Mouse (Mus musculus): ENCODE data around the gene Ptpn1. TPM values are rescaled to one million over a fixed set of nuclear protein-coding genes. Genes with fewer than 3 reads are reported as not detected.

Ptpn1 gene
- total and polyA plus RNA-seq, 3 experiments: 16.2 to 38.1 (median 29.4) TPM

GRCm38 (mm10) chr2:167980391-167980790, 48.5 kb downstream of the Ptpn1 start:
- Histone ChIP-seq H3K9me3 (replicated peaks) (no peaks in the 10 kb centered on the region), H3K4me3 (ENCODE audit: low read depth, low read length) (no peak overlapping the region), H3K4me1 (ENCODE audit: insufficient read depth, low read depth, low read length) (no peaks in the 10 kb centered on the region), H3K27me3 (ENCODE audit: insufficient read depth, low read length) (peaks cover 10% of the 10 kb centered on the region; the same call in 1 of the 2 replicates), H3K36me3 (replicated peaks) (peaks cover 48% of the 10 kb centered on the region)
- DNase-seq (ENCODE audit: low spot score): no peak
- no peak for ATAC-seq (ENCODE audit: extremely low read depth, insufficient number of reproducible peaks, low FRiP score, poor library complexity, severe bottlenecking)
- TF ChIP-seq POLR2AphosphoS5 (IDR thresholded peaks at IDR 0.05; ENCODE audit: insufficient replicate concordance, low read depth, low read length): no peak
- TF ChIP-seq GATA2 (IDR thresholded peaks at IDR 0.05; ENCODE audit: borderline replicate concordance, low read depth, low read length): no peak
- no peak for TF ChIP-seq GATA1 (IDR thresholded peaks at IDR 0.05; ENCODE audit: borderline replicate concordance, low read length)
- TF ChIP-seq TAL1 (conservative IDR thresholded peaks at IDR 0.05; ENCODE audit: low read depth, low read length): no peak

- no peak overlapping the region for H3K4me3 ChIP-seq (ENCODE audit: low read depth, low read length)
- ATAC-seq (ENCODE audit: extremely low read depth, insufficient number of reproducible peaks, low FRiP score, poor library complexity, severe bottlenecking): no peak
- H3K36me3 ChIP-seq (replicated peaks): peaks cover 26% of the 10 kb centered on the region
- no peak for TF ChIP-seq GATA1 (IDR thresholded peaks at IDR 0.05; ENCODE audit: borderline replicate concordance, low read length)
- no peak for TF ChIP-seq CTCF (IDR thresholded peaks at IDR 0.05; ENCODE audit: low read depth, low read length)
- TF ChIP-seq GATA2 (IDR thresholded peaks at IDR 0.05; ENCODE audit: borderline replicate concordance, low read depth, low read length): no peak
- no peak for TF ChIP-seq TAL1 (conservative IDR thresholded peaks at IDR 0.05; ENCODE audit: low read depth, low read length)
- no peak for TF ChIP-seq POLR2AphosphoS5 (IDR thresholded peaks at IDR 0.05; ENCODE audit: insufficient replicate concordance, low read depth, low read length)
- peaks cover 16% of the 10 kb centered on the region; the same call in 1 of the 2 replicates for H3K27me3 ChIP-seq (ENCODE audit: insufficient read depth, low read length)
- no peak for DNase-seq (ENCODE audit: low spot score)
- H3K9me3 ChIP-seq (replicated peaks): no peaks in the 10 kb centered on the region
- no peaks in the 10 kb centered on the region for H3K4me1 ChIP-seq (ENCODE audit: insufficient read depth, low read depth, low read length)
Measured at GRCm38 (mm10) chr2:167982646-167983045, 50.8 kb downstream of the Ptpn1 start.

GRCm38 (mm10) chr2:167984371-167984770, 52.5 kb downstream of the Ptpn1 start:
- no peak for TF ChIP-seq TAL1 (conservative IDR thresholded peaks at IDR 0.05; ENCODE audit: low read depth, low read length)
- Histone ChIP-seq H3K36me3 (replicated peaks) (peaks cover 10% of the 10 kb centered on the region), H3K27me3 (ENCODE audit: insufficient read depth, low read length) (peaks cover 18% of the 10 kb centered on the region; the same call in 1 of the 2 replicates), H3K4me1 (ENCODE audit: insufficient read depth, low read depth, low read length) (no peaks in the 10 kb centered on the region), H3K9me3 (replicated peaks) (no peaks in the 10 kb centered on the region), H3K4me3 (ENCODE audit: low read depth, low read length) (no peak overlapping the region)
- DNase-seq (ENCODE audit: low spot score) (no peak), ATAC-seq (ENCODE audit: extremely low read depth, insufficient number of reproducible peaks, low FRiP score, poor library complexity, severe bottlenecking) (no peak)

- H3K9me3 ChIP-seq (replicated peaks): no peaks in the 10 kb centered on the region
- ATAC-seq (ENCODE audit: extremely low read depth, insufficient number of reproducible peaks, low FRiP score, poor library complexity, severe bottlenecking): no peak
- DNase-seq (ENCODE audit: low spot score): no peak
- peaks cover 21% of the 10 kb centered on the region; the same call in 1 of the 2 replicates for H3K27me3 ChIP-seq (ENCODE audit: insufficient read depth, low read length)
- TF ChIP-seq GATA2 (IDR thresholded peaks at IDR 0.05; ENCODE audit: borderline replicate concordance, low read depth, low read length): no peak
- TF ChIP-seq TAL1 (conservative IDR thresholded peaks at IDR 0.05; ENCODE audit: low read depth, low read length): no peak
- H3K36me3 ChIP-seq (replicated peaks): peaks cover 4% of the 10 kb centered on the region
- H3K4me3 ChIP-seq (ENCODE audit: low read depth, low read length): no peak overlapping the region
- H3K4me1 ChIP-seq (ENCODE audit: insufficient read depth, low read depth, low read length): no peaks in the 10 kb centered on the region
Measured at GRCm38 (mm10) chr2:167984946-167985345, 53.1 kb downstream of the Ptpn1 start.

GRCm38 (mm10) chr2:167986762-167987161, 54.9 kb downstream of the Ptpn1 start:
- TF ChIP-seq CTCF (IDR thresholded peaks at IDR 0.05; ENCODE audit: low read depth, low read length) (no peak), GATA2 (IDR thresholded peaks at IDR 0.05; ENCODE audit: borderline replicate concordance, low read depth, low read length) (no peak), POLR2AphosphoS5 (IDR thresholded peaks at IDR 0.05; ENCODE audit: insufficient replicate concordance, low read depth, low read length) (no peak), TAL1 (conservative IDR thresholded peaks at IDR 0.05; ENCODE audit: low read depth, low read length) (no peak), GATA1 (IDR thresholded peaks at IDR 0.05; ENCODE audit: borderline replicate concordance, low read length) (no peak)
- no peak for ATAC-seq (ENCODE audit: extremely low read depth, insufficient number of reproducible peaks, low FRiP score, poor library complexity, severe bottlenecking)

GRCm38 (mm10) chr2:167987640-167988039, 55.8 kb downstream of the Ptpn1 start:
- Histone ChIP-seq H3K27me3 (ENCODE audit: insufficient read depth, low read length) (peaks cover 24% of the 10 kb centered on the region; the same call in 1 of the 2 replicates), H3K4me1 (ENCODE audit: insufficient read depth, low read depth, low read length) (no peaks in the 10 kb centered on the region), H3K9me3 (replicated peaks) (no peaks in the 10 kb centered on the region), H3K4me3 (ENCODE audit: low read depth, low read length) (no peak overlapping the region), H3K36me3 (replicated peaks) (no peaks in the 10 kb centered on the region)
- no peak for TF ChIP-seq TAL1 (conservative IDR thresholded peaks at IDR 0.05; ENCODE audit: low read depth, low read length)
- TF ChIP-seq POLR2AphosphoS5 (IDR thresholded peaks at IDR 0.05; ENCODE audit: insufficient replicate concordance, low read depth, low read length): no peak
- DNase-seq (ENCODE audit: low spot score) (no peak), ATAC-seq (ENCODE audit: extremely low read depth, insufficient number of reproducible peaks, low FRiP score, poor library complexity, severe bottlenecking) (no peak)

More at GRCm38 (mm10) chr2:167986762-167987161, 54.9 kb downstream of the Ptpn1 start:
- H3K9me3 ChIP-seq (replicated peaks): no peaks in the 10 kb centered on the region
- H3K4me1 ChIP-seq (ENCODE audit: insufficient read depth, low read depth, low read length): no peaks in the 10 kb centered on the region
- peaks cover 22% of the 10 kb centered on the region; the same call in 1 of the 2 replicates for H3K27me3 ChIP-seq (ENCODE audit: insufficient read depth, low read length)
- H3K36me3 ChIP-seq (replicated peaks): no peaks in the 10 kb centered on the region
- no peak overlapping the region for H3K4me3 ChIP-seq (ENCODE audit: low read depth, low read length)
- DNase-seq (ENCODE audit: low spot score): no peak

- H3K4me3 ChIP-seq (ENCODE audit: low read depth, low read length): no peak overlapping the region
- ATAC-seq (ENCODE audit: extremely low read depth, insufficient number of reproducible peaks, low FRiP score, poor library complexity, severe bottlenecking) (no peak), DNase-seq (ENCODE audit: low spot score) (no peak)
- peaks cover 22% of the 10 kb centered on the region; the same call in 1 of the 2 replicates for H3K27me3 ChIP-seq (ENCODE audit: insufficient read depth, low read length)
- TF ChIP-seq TAL1 (conservative IDR thresholded peaks at IDR 0.05; ENCODE audit: low read depth, low read length) (no peak), GATA2 (IDR thresholded peaks at IDR 0.05; ENCODE audit: borderline replicate concordance, low read depth, low read length) (no peak), CTCF (IDR thresholded peaks at IDR 0.05; ENCODE audit: low read depth, low read length) (no peak), POLR2AphosphoS5 (IDR thresholded peaks at IDR 0.05; ENCODE audit: insufficient replicate concordance, low read depth, low read length) (no peak), GATA1 (IDR thresholded peaks at IDR 0.05; ENCODE audit: borderline replicate concordance, low read length) (no peak)
- no peaks in the 10 kb centered on the region for H3K9me3 ChIP-seq (replicated peaks)
- H3K4me1 ChIP-seq (ENCODE audit: insufficient read depth, low read depth, low read length): no peaks in the 10 kb centered on the region
- H3K36me3 ChIP-seq (replicated peaks): no peaks in the 10 kb centered on the region
Measured at GRCm38 (mm10) chr2:167989310-167989709, 57.5 kb downstream of the Ptpn1 start.

All from G1E (cell line).